Mouse (Mus musculus): Measurements from ENCODE around the gene Iqsec1. TPM values are rescaled to one million over a fixed set of nuclear protein-coding genes. Genes with fewer than 3 reads are reported as not detected.
A peak's percentile ranks its signal among the peaks of the same experiment; 100 is the strongest.

The Iqsec1 gene
- polyA plus RNA-seq, 1 experiment from 2014 or later: 29.5 TPM

DNA sequence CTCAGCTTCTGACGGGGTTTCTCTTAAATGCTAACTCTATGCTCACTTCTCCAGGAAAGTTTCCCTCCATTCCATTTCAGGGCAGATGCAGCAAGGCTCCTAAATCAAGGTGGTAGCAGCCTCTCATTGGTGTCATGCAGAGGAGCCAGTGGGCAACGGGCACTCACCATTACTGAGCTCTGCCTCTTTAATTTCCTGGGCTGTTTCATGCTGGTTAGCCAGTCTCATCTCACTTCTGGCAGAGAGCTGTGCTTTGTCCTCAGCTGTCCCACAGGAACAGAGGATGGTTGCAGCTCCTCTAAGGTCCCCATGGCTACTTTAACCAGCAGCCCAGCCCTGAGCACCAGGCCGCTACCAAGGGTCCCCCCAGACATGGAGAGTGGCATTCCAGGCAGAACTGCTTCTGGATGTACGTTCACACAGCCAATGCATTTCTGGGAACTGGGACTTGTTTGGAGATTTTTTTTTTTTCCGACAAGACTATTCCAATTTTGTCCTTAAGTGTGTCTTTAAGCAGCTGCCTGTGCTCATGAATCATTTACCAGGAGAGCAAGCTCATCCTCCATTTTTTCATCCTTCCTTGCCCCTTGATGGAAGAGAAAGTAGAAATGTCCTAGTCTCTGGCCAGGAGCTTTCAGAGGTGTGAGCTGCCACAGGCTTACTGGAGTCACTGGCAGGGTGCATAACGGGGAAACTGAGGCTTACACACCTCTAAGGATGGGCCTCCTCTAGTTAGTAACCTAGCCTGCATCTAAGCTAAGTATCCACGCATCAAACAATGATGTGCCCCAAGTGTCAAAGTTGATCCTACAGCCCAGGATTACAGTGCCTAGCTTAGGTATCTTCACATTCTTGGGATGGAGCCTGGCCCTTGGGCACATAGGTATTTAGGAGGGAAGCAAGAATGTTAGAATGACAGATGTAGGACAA lies 98.9 kb downstream of the Iqsec1 start:
- Histone ChIP-seq H3K9ac (replicated peaks; ENCODE audit: low read length) (no peak overlapping the region), H3K4me1 (ENCODE audit: control insufficient read depth, insufficient read depth, low read length) (no peaks in the 10 kb centered on the region), H3K36me3 (ENCODE audit: control insufficient read depth, insufficient read depth, low read length) (no peaks in the 10 kb centered on the region), H3K27ac (replicated peaks; ENCODE audit: low read depth, low read length) (no peak overlapping the region), H3K27me3 (ENCODE audit: control insufficient read depth, insufficient read depth, low read length) (no peaks in the 10 kb centered on the region), H3K4me2 (ENCODE audit: low read length) (no peak overlapping the region), H3K9me3 (ENCODE audit: control insufficient read depth, low read length) (no peaks in the 10 kb centered on the region), H3K4me3 (replicated peaks; ENCODE audit: low read depth, low read length) (no peak overlapping the region)
- no peak for ATAC-seq (ENCODE audit: low FRiP score, low TSS enrichment)
- WGBS: 85% methylated on average over 7 of the region's 7 CpGs
- DNase-seq: no peak

- DNase-seq (no peak), ATAC-seq (ENCODE audit: low FRiP score, low TSS enrichment) (no peak)
- Histone ChIP-seq H3K9me3 (ENCODE audit: control insufficient read depth, low read length) (no peaks in the 10 kb centered on the region), H3K4me1 (ENCODE audit: control insufficient read depth, insufficient read depth, low read length) (no peaks in the 10 kb centered on the region), H3K27me3 (ENCODE audit: control insufficient read depth, insufficient read depth, low read length) (no peaks in the 10 kb centered on the region), H3K4me2 (ENCODE audit: low read length) (no peak overlapping the region), H3K4me3 (replicated peaks; ENCODE audit: low read depth, low read length) (no peak overlapping the region), H3K36me3 (ENCODE audit: control insufficient read depth, insufficient read depth, low read length) (no peaks in the 10 kb centered on the region), H3K9ac (replicated peaks; ENCODE audit: low read length) (no peak overlapping the region), H3K27ac (replicated peaks; ENCODE audit: low read depth, low read length) (no peak overlapping the region)
- WGBS: 69% methylated on average over 5 of the region's 5 CpGs
These were observed 101.3 kb downstream of the Iqsec1 start for GRCm38 (mm10) chr6:90887024-90887775.

- Histone ChIP-seq H3K4me1 (ENCODE audit: control insufficient read depth, insufficient read depth, low read length) (no peaks in the 10 kb centered on the region), H3K36me3 (ENCODE audit: control insufficient read depth, insufficient read depth, low read length) (no peaks in the 10 kb centered on the region), H3K9ac (replicated peaks; ENCODE audit: low read length) (no peak overlapping the region), H3K9me3 (ENCODE audit: control insufficient read depth, low read length) (no peaks in the 10 kb centered on the region), H3K4me2 (ENCODE audit: low read length) (no peak overlapping the region), H3K4me3 (replicated peaks; ENCODE audit: low read depth, low read length) (no peak overlapping the region), H3K27me3 (ENCODE audit: control insufficient read depth, insufficient read depth, low read length) (no peaks in the 10 kb centered on the region), H3K27ac (replicated peaks; ENCODE audit: low read depth, low read length) (no peak overlapping the region)
- ATAC-seq (ENCODE audit: low FRiP score, low TSS enrichment) (no peak), DNase-seq (no peak)
- 78% methylated on average over 1 of the region's 1 CpGs for WGBS
These were observed 102.9 kb downstream of the Iqsec1 start for GRCm38 (mm10) chr6:90885626-90886025.

GRCm38 (mm10) chr6:90884631-90885030 lies 103.9 kb downstream of the Iqsec1 start:
- ATAC-seq (ENCODE audit: low FRiP score, low TSS enrichment) (no peak), DNase-seq (no peak)
- no peaks in the 10 kb centered on the region for H3K27me3 ChIP-seq (ENCODE audit: control insufficient read depth, insufficient read depth, low read length)
- no peak overlapping the region for H3K4me3 ChIP-seq (replicated peaks; ENCODE audit: low read depth, low read length)
- H3K36me3 ChIP-seq (ENCODE audit: control insufficient read depth, insufficient read depth, low read length): no peaks in the 10 kb centered on the region
- no peak overlapping the region for H3K9ac ChIP-seq (replicated peaks; ENCODE audit: low read length)
- 40% methylated on average over 1 of the region's 1 CpGs for WGBS
- H3K4me1 ChIP-seq (ENCODE audit: control insufficient read depth, insufficient read depth, low read length): no peaks in the 10 kb centered on the region
- no peaks in the 10 kb centered on the region for H3K9me3 ChIP-seq (ENCODE audit: control insufficient read depth, low read length)
- H3K4me2 ChIP-seq (ENCODE audit: low read length): no peak overlapping the region
- H3K27ac ChIP-seq (replicated peaks; ENCODE audit: low read depth, low read length): no peak overlapping the region

DNA sequence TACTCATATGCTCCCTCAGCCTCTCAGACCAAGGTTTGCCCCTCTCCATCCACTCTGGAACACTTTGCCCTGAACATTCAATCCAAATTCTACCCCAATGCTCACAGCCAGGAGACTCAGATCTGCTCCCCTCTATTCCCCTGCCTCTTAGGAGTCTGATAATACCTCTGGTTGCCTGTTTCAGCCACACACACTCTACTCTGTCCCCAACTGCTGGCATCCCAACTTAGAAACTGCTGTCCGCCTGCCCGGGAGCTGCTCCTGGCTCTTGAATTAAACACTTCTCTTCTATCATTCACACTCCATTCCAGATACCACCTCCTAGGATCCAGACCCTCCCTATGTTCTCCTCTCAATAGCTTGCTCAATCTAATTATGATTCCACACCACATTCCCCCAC lies 107.5 kb downstream of the Iqsec1 start:
- no peak overlapping the region for H3K27ac ChIP-seq (replicated peaks; ENCODE audit: low read depth, low read length)
- no peak overlapping the region for H3K4me3 ChIP-seq (replicated peaks; ENCODE audit: low read depth, low read length)
- no peak overlapping the region for H3K4me2 ChIP-seq (ENCODE audit: low read length)
- no peaks in the 10 kb centered on the region for H3K27me3 ChIP-seq (ENCODE audit: control insufficient read depth, insufficient read depth, low read length)
- no peaks in the 10 kb centered on the region for H3K36me3 ChIP-seq (ENCODE audit: control insufficient read depth, insufficient read depth, low read length)
- DNase-seq (no peak), ATAC-seq (ENCODE audit: low FRiP score, low TSS enrichment) (no peak)
- no peak overlapping the region for H3K9ac ChIP-seq (replicated peaks; ENCODE audit: low read length)
- WGBS: 87% methylated on average over 2 of the region's 2 CpGs
- no peaks in the 10 kb centered on the region for H3K4me1 ChIP-seq (ENCODE audit: control insufficient read depth, insufficient read depth, low read length)
- no peaks in the 10 kb centered on the region for H3K9me3 ChIP-seq (ENCODE audit: control insufficient read depth, low read length)

GRCm38 (mm10) chr6:90880404-90880803 lies 108.1 kb downstream of the Iqsec1 start:
- Histone ChIP-seq H3K4me2 (ENCODE audit: low read length) (no peak overlapping the region), H3K4me1 (ENCODE audit: control insufficient read depth, insufficient read depth, low read length) (no peaks in the 10 kb centered on the region), H3K27ac (replicated peaks; ENCODE audit: low read depth, low read length) (no peak overlapping the region), H3K9ac (replicated peaks; ENCODE audit: low read length) (no peak overlapping the region), H3K4me3 (replicated peaks; ENCODE audit: low read depth, low read length) (no peak overlapping the region), H3K27me3 (ENCODE audit: control insufficient read depth, insufficient read depth, low read length) (no peaks in the 10 kb centered on the region), H3K9me3 (ENCODE audit: control insufficient read depth, low read length) (no peaks in the 10 kb centered on the region), H3K36me3 (ENCODE audit: control insufficient read depth, insufficient read depth, low read length) (no peaks in the 10 kb centered on the region)
- 33% methylated on average over 3 of the region's 3 CpGs for WGBS
- DNase-seq (peak; percentile 57), ATAC-seq (ENCODE audit: low FRiP score, low TSS enrichment) (no peak)

DNA sequence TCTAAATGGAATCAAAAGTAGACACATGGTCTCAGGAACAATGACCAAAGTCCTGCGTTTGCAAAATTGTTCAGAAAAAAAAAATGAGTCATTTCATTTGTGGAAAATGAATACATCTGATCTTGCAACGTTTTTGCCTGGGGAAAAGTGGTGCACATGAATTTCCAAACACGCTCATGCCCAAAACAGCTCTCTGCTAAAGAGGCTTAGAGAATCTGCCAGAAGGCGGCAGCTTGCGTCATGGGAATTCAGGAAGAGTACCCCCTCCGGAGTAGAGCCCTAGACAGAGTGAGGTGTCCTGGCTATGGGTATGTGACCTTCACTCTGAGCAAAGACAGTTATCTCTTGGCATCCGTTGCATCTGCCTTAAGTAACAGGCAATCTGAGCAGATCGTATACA lies 116.9 kb downstream of the Iqsec1 start:
- 77% methylated on average over 8 of the region's 8 CpGs for WGBS
- ATAC-seq (ENCODE audit: low FRiP score, low TSS enrichment) (no peak), DNase-seq (no peak)
- H3K9me3 ChIP-seq (ENCODE audit: control insufficient read depth, low read length): no peaks in the 10 kb centered on the region
- H3K27ac ChIP-seq (replicated peaks; ENCODE audit: low read depth, low read length): no peak overlapping the region
- no peak overlapping the region for H3K4me2 ChIP-seq (ENCODE audit: low read length)
- H3K4me3 ChIP-seq (replicated peaks; ENCODE audit: low read depth, low read length): no peak overlapping the region
- no peak overlapping the region for H3K9ac ChIP-seq (replicated peaks; ENCODE audit: low read length)
- H3K4me1 ChIP-seq (ENCODE audit: control insufficient read depth, insufficient read depth, low read length): no peaks in the 10 kb centered on the region
- H3K27me3 ChIP-seq (ENCODE audit: control insufficient read depth, insufficient read depth, low read length): no peaks in the 10 kb centered on the region
- no peaks in the 10 kb centered on the region for H3K36me3 ChIP-seq (ENCODE audit: control insufficient read depth, insufficient read depth, low read length)

- no peaks in the 10 kb centered on the region for H3K36me3 ChIP-seq (ENCODE audit: control insufficient read depth, insufficient read depth, low read length)
- DNase-seq (no peak), ATAC-seq (ENCODE audit: low FRiP score, low TSS enrichment) (no peak)
- no peak overlapping the region for H3K4me2 ChIP-seq (ENCODE audit: low read length)
- H3K4me3 ChIP-seq (replicated peaks; ENCODE audit: low read depth, low read length): no peak overlapping the region
- H3K27ac ChIP-seq (replicated peaks; ENCODE audit: low read depth, low read length): no peak overlapping the region
- H3K27me3 ChIP-seq (ENCODE audit: control insufficient read depth, insufficient read depth, low read length): no peaks in the 10 kb centered on the region
- WGBS: 82% methylated on average over 3 of the region's 3 CpGs
- no peaks in the 10 kb centered on the region for H3K4me1 ChIP-seq (ENCODE audit: control insufficient read depth, insufficient read depth, low read length)
- H3K9me3 ChIP-seq (ENCODE audit: control insufficient read depth, low read length): no peaks in the 10 kb centered on the region
- no peak overlapping the region for H3K9ac ChIP-seq (replicated peaks; ENCODE audit: low read length)
These were observed 120.5 kb downstream of the Iqsec1 start for GRCm38 (mm10) chr6:90868033-90868432.

All from midbrain, embryonic 14.5 days (tissue).